Mouse (Mus musculus) midbrain, embryonic 13.5 days (tissue): ENCODE measurements around the gene Slc25a33. TPM values are rescaled to one million over a fixed set of nuclear protein-coding genes. Genes with fewer than 3 reads are reported as not detected.
A peak's percentile ranks its signal among the peaks of the same experiment; 100 is the strongest.

Experiments used
- ATAC-seq: fragments of 200-750 bp; cut with Nextera tagmentation; 2 replicates; pipeline ENCODE4 v1.8.0; 2017; ENCODE audit warnings: mild to moderate bottlenecking, moderate TSS enrichment, moderate library complexity
- H3K27ac ChIP-seq: fragments of 300-500 bp; sonication (generic); 2 replicates; pipeline ENCODE4 v1.5.1; 2015; ENCODE audit warnings: inconsistent platforms, mild to moderate bottlenecking, moderate library complexity
- H3K27me3 ChIP-seq: fragments of 300-500 bp; sonication (generic); 2 replicates; pipeline ENCODE4 v1.6.1; 2015; ENCODE audit warnings: mild to moderate bottlenecking, inconsistent platforms
- H3K36me3 ChIP-seq: fragments of 300-500 bp; sonication (generic); 2 replicates; pipeline ENCODE4 v1.6.1; 2015; ENCODE audit warnings: mild to moderate bottlenecking, inconsistent platforms
- H3K4me1 ChIP-seq: fragments of 300-500 bp; sonication (generic); replicated peaks from 2 replicates; pipeline ENCODE4 v1.6.1; 2015; ENCODE audit warnings: inconsistent platforms
- H3K4me2 ChIP-seq: fragments of 300-500 bp; sonication (generic); replicated peaks from 2 replicates; pipeline ENCODE4 v1.6.1; 2015; ENCODE audit warnings: moderate library complexity, mild to moderate bottlenecking, inconsistent platforms
- H3K4me3 ChIP-seq: fragments of 300-500 bp; sonication (generic); replicated peaks from 2 replicates; pipeline ENCODE4 v1.5.1; 2015; ENCODE audit warnings: mild to moderate bottlenecking, inconsistent platforms
- H3K9ac ChIP-seq: fragments of 300-500 bp; sonication (generic); replicated peaks from 2 replicates; pipeline ENCODE4 v1.6.1; 2015; ENCODE audit warnings: mild to moderate bottlenecking, inconsistent platforms
- H3K9me3 ChIP-seq: fragments of 300-500 bp; sonication (generic); 2 replicates; pipeline ENCODE4 v1.6.1; 2016; ENCODE audit warnings: mild to moderate bottlenecking, inconsistent platforms
- WGBS: fragments of 180-500 bp; shearing (Covaris S2); methylation state at CpG from one replicate; pipeline ENCODE4 v1.1.7; 2015; 5-methylcytosine and 5-hydroxymethylcytosine counted together
- polyA plus RNA-seq: library from polyadenylated mRNA; unstranded; fragments of >200 nt; fragmentation: Nextera tagmentation; extraction: Ambion mirVana; gene quantifications from 2 replicates; pipeline ENCODE4 v1.2.1, GENCODE M21; 2015

Slc25a33 gene
- polyA plus RNA-seq, 1 experiment from 2014 or later, result 21.9 TPM

- 93% methylated on average over 6 of the region's 6 CpGs for WGBS
- Histone ChIP-seq H3K4me1 (peaks cover 63% of the 10 kb centered on the region), H3K4me2 (0 out of 2 replicates have a peak overlapping the region, but pooled peaks have one; percentile 38), H3K9me3 (no peaks in the 10 kb centered on the region), H3K27me3 (no peaks in the 10 kb centered on the region), H3K4me3 (no peak overlapping the region), H3K27ac (peak overlapping the region; percentile 79), H3K9ac (peak overlapping the region; percentile 55; the same call in 1 of the 2 replicates), H3K36me3 (peaks cover 28% of the 10 kb centered on the region)
- ATAC-seq, result no peak
Observed at GRCm38 (mm10) chr4:149734246-149734645, 39.8 kb downstream of the Slc25a33 start.

GRCm38 (mm10) chr4:149733748-149734147, 40.3 kb downstream of the Slc25a33 start:
- peaks cover 63% of the 10 kb centered on the region for H3K4me1 ChIP-seq
- H3K27ac ChIP-seq, result peak overlapping the region; percentile 79
- peaks cover 33% of the 10 kb centered on the region for H3K36me3 ChIP-seq
- peak overlapping the region; percentile 38 for H3K4me2 ChIP-seq
- no peaks in the 10 kb centered on the region for H3K9me3 ChIP-seq
- H3K9ac ChIP-seq, result peak overlapping the region; percentile 55
- 39% methylated on average over 6 of the region's 6 CpGs for WGBS
- no peak for ATAC-seq
- H3K4me3 ChIP-seq, result no peak overlapping the region
- H3K27me3 ChIP-seq, result no peaks in the 10 kb centered on the region

GRCm38 (mm10) chr4:149732800-149733199, 41.3 kb downstream of the Slc25a33 start:
- Histone ChIP-seq H3K27me3 (no peaks in the 10 kb centered on the region), H3K9ac (peak overlapping the region; percentile 55), H3K36me3 (peaks cover 41% of the 10 kb centered on the region), H3K4me2 (no peak overlapping the region), H3K9me3 (no peaks in the 10 kb centered on the region), H3K4me3 (no peak overlapping the region), H3K27ac (peak overlapping the region; percentile 79; the same call in 1 of the 2 replicates), H3K4me1 (peaks cover 57% of the 10 kb centered on the region)
- WGBS, result 83% methylated on average over 10 of the region's 10 CpGs
- no peak for ATAC-seq

DNA sequence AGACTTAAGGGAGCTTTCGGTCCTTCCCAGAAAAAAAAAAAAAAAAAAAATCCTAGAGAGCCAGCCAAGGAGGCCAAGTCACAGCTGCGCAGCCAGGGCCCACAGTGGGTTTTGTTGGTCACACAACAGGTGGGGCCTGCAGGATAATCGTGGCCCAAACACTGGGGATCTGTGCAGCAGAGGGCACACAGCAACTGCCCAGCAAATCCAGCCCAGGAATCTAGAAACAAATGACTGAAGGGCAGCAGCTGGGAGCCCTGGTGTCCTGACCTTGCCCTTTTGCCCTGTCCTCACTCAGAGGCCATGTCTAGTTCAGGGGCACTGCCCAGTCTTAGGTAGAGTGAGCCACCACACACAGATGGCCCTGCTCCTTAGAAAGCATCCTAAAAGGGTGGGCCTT, 41.8 kb downstream of the Slc25a33 start:
- no peak for ATAC-seq
- Histone ChIP-seq H3K4me1 (peaks cover 57% of the 10 kb centered on the region), H3K27me3 (no peaks in the 10 kb centered on the region), H3K36me3 (peaks cover 46% of the 10 kb centered on the region), H3K4me2 (no peak overlapping the region), H3K27ac (no peak overlapping the region), H3K4me3 (no peak overlapping the region), H3K9me3 (no peaks in the 10 kb centered on the region), H3K9ac (peak overlapping the region; percentile 55; the same call in 1 of the 2 replicates)
- WGBS, result 83% methylated on average over 3 of the region's 3 CpGs

- no peak for ATAC-seq
- Histone ChIP-seq H3K4me1 (peaks cover 44% of the 10 kb centered on the region), H3K27ac (no peak overlapping the region), H3K9ac (no peak overlapping the region), H3K4me3 (no peak overlapping the region), H3K9me3 (no peaks in the 10 kb centered on the region), H3K4me2 (no peak overlapping the region), H3K27me3 (no peaks in the 10 kb centered on the region), H3K36me3 (peaks cover 61% of the 10 kb centered on the region)
- 81% methylated on average over 7 of the region's 7 CpGs for WGBS
Observed at GRCm38 (mm10) chr4:149730827-149731226, 43.2 kb downstream of the Slc25a33 start.

- WGBS, result 85% methylated on average over 8 of the region's 8 CpGs
- Histone ChIP-seq H3K27me3 (no peaks in the 10 kb centered on the region), H3K4me3 (no peak overlapping the region), H3K9me3 (no peaks in the 10 kb centered on the region), H3K36me3 (peaks cover 68% of the 10 kb centered on the region), H3K27ac (no peak overlapping the region), H3K4me2 (no peak overlapping the region), H3K4me1 (peaks cover 36% of the 10 kb centered on the region), H3K9ac (no peak overlapping the region)
- no peak for ATAC-seq
Observed at GRCm38 (mm10) chr4:149728810-149729209, 45.3 kb downstream of the Slc25a33 start.

DNA sequence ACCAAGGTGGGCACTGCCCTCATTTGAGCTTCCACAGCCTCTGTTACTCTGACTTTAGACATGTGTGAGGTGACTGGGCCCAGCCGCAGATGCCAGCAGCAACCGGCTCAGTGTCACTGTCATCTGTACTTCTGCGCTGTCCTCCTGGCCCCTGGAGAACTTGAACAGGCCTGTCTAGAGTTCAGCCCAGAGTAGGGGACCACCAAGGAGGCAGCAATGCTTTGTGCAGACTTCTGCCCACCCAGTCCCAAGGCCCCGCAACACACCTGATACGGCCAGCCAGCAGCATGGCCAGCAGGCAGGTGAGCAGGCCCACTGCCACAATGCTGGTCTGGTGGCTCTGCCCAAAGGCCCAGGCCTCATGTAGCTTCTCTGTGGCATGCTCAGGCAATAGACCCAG, 46.4 kb downstream of the Slc25a33 start:
- Histone ChIP-seq H3K4me2 (no peak overlapping the region), H3K36me3 (peaks cover 74% of the 10 kb centered on the region), H3K27ac (no peak overlapping the region), H3K27me3 (no peaks in the 10 kb centered on the region), H3K9ac (no peak overlapping the region), H3K4me3 (no peak overlapping the region), H3K4me1 (peaks cover 33% of the 10 kb centered on the region), H3K9me3 (no peaks in the 10 kb centered on the region)
- 95% methylated on average over 5 of the region's 5 CpGs for WGBS
- no peak for ATAC-seq

DNA sequence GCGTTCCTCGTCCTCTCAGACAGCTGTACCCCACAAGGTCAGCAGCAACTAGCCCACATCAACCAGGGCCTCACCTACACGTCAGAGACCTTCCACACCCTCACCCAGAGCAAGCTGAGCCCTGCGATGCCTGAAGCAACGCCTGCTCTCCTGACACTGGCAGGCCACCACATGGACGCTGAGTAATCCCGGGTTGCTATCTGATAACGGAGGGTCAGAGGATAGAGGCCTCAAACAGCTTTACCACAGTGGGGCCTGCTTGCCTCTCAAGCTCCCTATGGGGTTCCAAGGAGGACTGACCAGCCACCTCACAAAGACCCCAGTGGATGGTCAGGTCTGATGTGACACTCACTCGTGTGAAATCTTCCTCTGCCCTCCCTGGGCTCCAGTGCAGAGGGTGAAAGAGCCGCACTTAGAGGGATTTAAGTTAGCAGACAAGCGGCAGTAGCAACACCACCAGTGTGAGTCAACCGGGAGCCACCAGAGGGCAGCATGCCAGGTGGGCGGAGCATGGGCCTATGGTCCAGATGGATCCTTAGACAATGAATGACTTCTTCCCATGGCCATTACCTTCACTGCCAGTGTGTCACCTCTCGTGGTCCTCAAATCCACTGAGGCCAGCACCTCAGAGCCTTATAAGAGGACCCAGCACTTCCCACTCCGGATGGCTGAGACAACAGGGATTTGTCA, 48.3 kb downstream of the Slc25a33 start:
- Histone ChIP-seq H3K4me3 (no peak overlapping the region), H3K36me3 (peaks cover 79% of the 10 kb centered on the region), H3K4me1 (peaks cover 30% of the 10 kb centered on the region), H3K27ac (no peak overlapping the region), H3K9me3 (no peaks in the 10 kb centered on the region), H3K4me2 (no peak overlapping the region), H3K27me3 (no peaks in the 10 kb centered on the region), H3K9ac (no peak overlapping the region)
- no peak for ATAC-seq
- 68% methylated on average over 15 of the region's 15 CpGs for WGBS

DNA sequence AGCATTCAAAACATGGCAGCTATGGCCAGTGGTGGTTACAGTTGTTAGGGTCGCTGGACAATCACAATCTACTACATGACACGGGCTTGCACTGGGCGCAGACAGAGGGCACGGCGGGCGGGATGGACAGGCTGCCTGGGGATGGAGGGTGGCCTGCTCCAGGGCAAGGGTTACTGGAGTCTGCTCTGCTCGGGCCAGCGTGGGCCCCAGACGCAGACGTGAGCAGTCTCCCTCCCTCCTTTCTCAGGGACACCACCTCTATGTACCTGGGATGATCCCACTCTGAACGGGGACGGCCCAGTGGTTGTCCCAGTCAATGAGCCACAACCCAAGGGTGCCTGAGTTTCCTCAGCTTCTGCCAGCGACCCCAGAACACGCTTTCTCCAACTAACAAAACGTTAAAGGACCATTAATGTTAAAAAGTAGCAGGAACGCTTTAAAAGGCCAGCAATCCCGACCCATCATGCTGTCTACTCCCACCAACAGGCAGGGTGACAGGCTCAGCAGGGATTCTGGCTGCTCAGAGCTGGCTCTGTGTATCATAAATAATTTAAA, 49.1 kb downstream of the Slc25a33 start:
- H3K4me1 ChIP-seq, result peaks cover 27% of the 10 kb centered on the region
- H3K9ac ChIP-seq, result no peak overlapping the region
- H3K27ac ChIP-seq, result peak overlapping the region; percentile 25; the same call in 1 of the 2 replicates
- H3K4me3 ChIP-seq, result no peak overlapping the region
- H3K27me3 ChIP-seq, result no peaks in the 10 kb centered on the region
- no peak for ATAC-seq
- no peak overlapping the region for H3K4me2 ChIP-seq
- WGBS, result 88% methylated on average over 17 of the region's 17 CpGs
- H3K36me3 ChIP-seq, result peaks cover 79% of the 10 kb centered on the region
- H3K9me3 ChIP-seq, result no peaks in the 10 kb centered on the region

GRCm38 (mm10) chr4:149723855-149724731, 50.0 kb downstream of the Slc25a33 start:
- peaks cover 79% of the 10 kb centered on the region for H3K36me3 ChIP-seq
- H3K27ac ChIP-seq, result peak overlapping the region; percentile 25; the same call in 1 of the 2 replicates

DNA sequence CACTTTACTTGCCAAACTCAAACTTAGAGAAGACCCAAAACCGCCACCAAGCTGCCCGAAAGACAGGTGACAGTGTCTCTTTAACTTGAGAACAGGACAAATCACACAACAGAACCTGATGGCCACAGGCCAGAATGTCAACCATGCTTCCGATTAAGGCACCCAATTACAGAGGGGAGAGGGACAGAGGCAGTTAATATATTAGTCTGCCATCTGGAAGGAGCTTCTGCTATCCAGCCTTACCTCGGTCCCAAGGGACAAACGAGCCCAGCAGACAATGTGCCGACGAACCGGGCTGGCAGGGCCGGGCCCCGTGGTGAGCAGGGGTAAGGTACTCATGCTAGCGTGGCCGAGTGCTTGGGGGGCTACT, 51.1 kb downstream of the Slc25a33 start:
- Histone ChIP-seq H3K36me3 (peaks cover 80% of the 10 kb centered on the region), H3K27ac (no peak overlapping the region)

More at GRCm38 (mm10) chr4:149723855-149724731, 50.0 kb downstream of the Slc25a33 start:
- Histone ChIP-seq H3K4me2 (no peak overlapping the region), H3K4me3 (no peak overlapping the region), H3K9me3 (no peaks in the 10 kb centered on the region), H3K27me3 (no peaks in the 10 kb centered on the region), H3K9ac (no peak overlapping the region), H3K4me1 (peaks cover 27% of the 10 kb centered on the region)
- 57% methylated on average over 17 of the region's 17 CpGs for WGBS
- ATAC-seq, result peak; percentile 65

More for the DNA sequence above, 51.1 kb downstream of the Slc25a33 start:
- H3K4me3 ChIP-seq, result no peak overlapping the region
- H3K27me3 ChIP-seq, result no peaks in the 10 kb centered on the region
- peaks cover 27% of the 10 kb centered on the region for H3K4me1 ChIP-seq
- no peak overlapping the region; the same call in 1 of the 2 replicates for H3K9ac ChIP-seq
- no peak overlapping the region for H3K4me2 ChIP-seq
- H3K9me3 ChIP-seq, result no peaks in the 10 kb centered on the region
- 73% methylated on average over 12 of the region's 12 CpGs for WGBS
- no peak for ATAC-seq
